Mouse (Mus musculus): ENCODE results near the gene Rsu1. TPM values are rescaled to one million over a fixed set of nuclear protein-coding genes. Genes with fewer than 3 reads are reported as not detected.

Rsu1 gene
- total RNA-seq, 1 experiment: 63.4 TPM

DNA sequence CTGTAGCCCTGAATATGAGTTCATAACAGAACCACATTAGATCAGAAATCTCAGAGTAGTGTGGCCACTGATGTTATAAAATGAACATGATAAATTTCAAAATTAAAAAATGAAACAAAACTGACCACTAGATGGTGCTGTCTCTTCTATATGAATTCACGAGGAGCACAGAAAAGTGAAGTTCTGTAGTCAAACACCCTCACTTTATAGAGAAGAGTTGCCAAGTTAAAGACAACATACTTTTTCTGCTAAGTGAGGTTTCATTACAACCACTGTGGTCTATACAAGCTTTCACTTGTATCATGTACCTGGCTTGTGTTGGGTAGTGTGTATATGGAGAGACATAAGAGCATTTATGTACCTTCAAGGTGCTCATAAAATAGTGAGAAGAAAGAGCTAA, 19.4 kb upstream of the Rsu1 start:
- no peak for DNase-seq (ENCODE audit: low read depth, low spot score)
- Histone ChIP-seq H3K4me3 (ENCODE audit: insufficient read depth in 1 of 2, low read depth in 1 of 2, low read length in 2 of 2, poor library complexity in 1 of 2, severe bottlenecking in 1 of 2) (no peak overlapping the region), H3K9me3 (ENCODE audit: control insufficient read depth, insufficient read depth, low read depth, low read length) (no peaks in the 10 kb centered on the region), H3K36me3 (ENCODE audit: control insufficient read depth, insufficient read depth, low read length, poor library complexity, severe bottlenecking) (no peaks in the 10 kb centered on the region), H3K27ac (ENCODE audit: insufficient read depth, low read depth, low read length, poor library complexity, severe bottlenecking) (no peak overlapping the region), H3K4me1 (ENCODE audit: control insufficient read depth in 2 of 2, insufficient read depth in 2 of 2, low read length in 2 of 2, poor library complexity in 1 of 2) (no peaks in the 10 kb centered on the region), H3K9ac (ENCODE audit: insufficient read depth, low read depth, low read length, poor library complexity, severe bottlenecking) (no peak overlapping the region)
- no peak for TF ChIP-seq MAFK (IDR thresholded peaks at IDR 0.05; ENCODE audit: insufficient read depth, low read depth, low read length)
- TF ChIP-seq HCFC1 (IDR thresholded peaks at IDR 0.05; ENCODE audit: borderline replicate concordance, insufficient read depth, low read length): no peak
- no peak for TF ChIP-seq CHD2 (IDR thresholded peaks at IDR 0.05; ENCODE audit: low read depth, low read length)
- no peak for TF ChIP-seq ZC3H11A (IDR thresholded peaks at IDR 0.05; ENCODE audit: borderline replicate concordance, low read depth, low read length)
- no peak for TF ChIP-seq ZNF384 (IDR thresholded peaks at IDR 0.05; ENCODE audit: low read depth, low read length)
- in situ Hi-C loops (cut with MboI; ENCODE audit: low sequenced_read_pairs in 2 of 2, unreplicated experiment in 2 of 2): loop anchor here (10.0 to 25.0 kb wide), 4 partner anchors 297 to 1422 kb away; no protein-coding TSS in a partner anchor

DNA sequence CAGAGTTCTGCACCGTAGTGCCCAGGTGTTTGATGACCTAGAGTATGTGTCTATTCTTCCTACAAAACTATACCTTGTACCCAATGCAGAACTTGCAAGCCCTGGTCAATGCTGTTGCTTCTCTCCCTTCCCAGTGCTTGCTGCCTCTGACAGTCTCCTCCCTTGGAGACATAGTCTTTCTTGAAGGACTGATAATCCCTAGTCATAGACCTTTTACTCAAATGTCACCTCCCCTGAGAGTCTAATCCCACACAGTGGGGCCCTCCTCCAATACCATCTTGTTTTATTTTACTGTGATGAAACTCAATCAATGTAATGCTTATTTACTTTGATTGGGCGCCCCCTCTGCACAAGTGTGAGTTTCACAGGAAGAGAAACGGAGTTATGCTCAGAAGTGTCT, 18.9 kb upstream of the Rsu1 start:
- no peaks in the 10 kb centered on the region for H3K9me3 ChIP-seq (ENCODE audit: control insufficient read depth, insufficient read depth, low read depth, low read length)
- H3K36me3 ChIP-seq (ENCODE audit: control insufficient read depth, insufficient read depth, low read length, poor library complexity, severe bottlenecking): no peaks in the 10 kb centered on the region
- no peak overlapping the region for H3K27ac ChIP-seq (ENCODE audit: insufficient read depth, low read depth, low read length, poor library complexity, severe bottlenecking)
- in situ Hi-C loops (cut with MboI; ENCODE audit: low sequenced_read_pairs in 2 of 2, unreplicated experiment in 2 of 2): loop anchor here (10.0 to 25.0 kb wide), 4 partner anchors 297 to 1422 kb away; no protein-coding TSS in a partner anchor
- no peak for TF ChIP-seq CHD2 (IDR thresholded peaks at IDR 0.05; ENCODE audit: low read depth, low read length)
- TF ChIP-seq ZC3H11A (IDR thresholded peaks at IDR 0.05; ENCODE audit: borderline replicate concordance, low read depth, low read length): no peak
- TF ChIP-seq ZNF384 (IDR thresholded peaks at IDR 0.05; ENCODE audit: low read depth, low read length): no peak
- TF ChIP-seq HCFC1 (IDR thresholded peaks at IDR 0.05; ENCODE audit: borderline replicate concordance, insufficient read depth, low read length): no peak
- TF ChIP-seq MAFK (IDR thresholded peaks at IDR 0.05; ENCODE audit: insufficient read depth, low read depth, low read length): no peak
- DNase-seq (ENCODE audit: low read depth, low spot score): no peak
- H3K4me3 ChIP-seq (ENCODE audit: insufficient read depth in 1 of 2, low read depth in 1 of 2, low read length in 2 of 2, poor library complexity in 1 of 2, severe bottlenecking in 1 of 2): no peak overlapping the region
- H3K9ac ChIP-seq (ENCODE audit: insufficient read depth, low read depth, low read length, poor library complexity, severe bottlenecking): no peak overlapping the region
- no peaks in the 10 kb centered on the region for H3K4me1 ChIP-seq (ENCODE audit: control insufficient read depth in 2 of 2, insufficient read depth in 2 of 2, low read length in 2 of 2, poor library complexity in 1 of 2)

DNA sequence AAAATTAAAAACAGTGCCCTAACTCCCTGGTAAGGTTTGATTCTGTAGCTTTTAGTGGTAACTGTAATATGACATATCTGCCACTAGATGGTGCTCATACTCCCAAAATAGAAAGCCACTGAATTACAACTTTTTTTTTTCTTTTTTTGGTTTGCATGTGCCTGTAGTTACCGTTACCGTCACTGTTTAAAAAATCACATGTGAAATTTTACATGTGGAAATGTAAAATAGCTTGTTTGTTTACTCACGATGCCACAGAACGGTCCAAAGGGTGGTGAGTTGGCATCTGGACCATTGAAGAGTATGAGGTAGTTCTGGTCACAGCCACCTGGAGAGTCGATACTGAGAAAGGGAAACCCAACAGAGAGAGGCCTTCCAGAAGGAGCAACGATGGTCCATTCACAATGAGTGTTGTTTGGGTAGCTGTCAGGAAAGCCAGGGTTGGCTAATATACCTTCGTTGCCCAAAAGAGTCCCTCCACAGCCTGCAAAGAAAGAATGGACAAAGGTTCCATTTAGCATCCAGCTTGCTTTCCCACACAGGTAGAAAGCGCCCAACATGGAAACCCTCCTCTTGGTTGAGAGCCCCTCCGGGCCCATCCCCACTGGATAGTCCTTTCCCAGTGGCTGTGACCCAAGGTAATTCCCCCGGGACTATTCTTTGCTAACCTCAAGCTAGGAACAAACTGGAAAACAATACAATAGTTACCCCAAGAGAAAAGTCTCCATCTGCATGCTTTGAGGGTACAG, 7.1 kb upstream of the Rsu1 start:
- no peak overlapping the region for H3K9ac ChIP-seq (ENCODE audit: insufficient read depth, low read depth, low read length, poor library complexity, severe bottlenecking)
- in situ Hi-C loops (cut with MboI; ENCODE audit: low sequenced_read_pairs in 2 of 2, unreplicated experiment in 2 of 2): loop anchor here (25.0 kb wide), 3 partner anchors 309 to 1434 kb away; no protein-coding TSS in a partner anchor
- no peaks in the 10 kb centered on the region for H3K36me3 ChIP-seq (ENCODE audit: control insufficient read depth, insufficient read depth, low read length, poor library complexity, severe bottlenecking)
- peak; percentile 95 for TF ChIP-seq ZNF384 (IDR thresholded peaks at IDR 0.05; ENCODE audit: low read depth, low read length)
- peak; percentile 63 for TF ChIP-seq ZC3H11A (IDR thresholded peaks at IDR 0.05; ENCODE audit: borderline replicate concordance, low read depth, low read length)
- TF ChIP-seq HCFC1 (IDR thresholded peaks at IDR 0.05; ENCODE audit: borderline replicate concordance, insufficient read depth, low read length): no peak
- TF ChIP-seq CHD2 (IDR thresholded peaks at IDR 0.05; ENCODE audit: low read depth, low read length): no peak
- TF ChIP-seq MAFK (IDR thresholded peaks at IDR 0.05; ENCODE audit: insufficient read depth, low read depth, low read length): no peak
- H3K27ac ChIP-seq (ENCODE audit: insufficient read depth, low read depth, low read length, poor library complexity, severe bottlenecking): no peak overlapping the region
- no peaks in the 10 kb centered on the region for H3K9me3 ChIP-seq (ENCODE audit: control insufficient read depth, insufficient read depth, low read depth, low read length)
- no peak for DNase-seq (ENCODE audit: low read depth, low spot score)
- no peak overlapping the region for H3K4me3 ChIP-seq (ENCODE audit: insufficient read depth in 1 of 2, low read depth in 1 of 2, low read length in 2 of 2, poor library complexity in 1 of 2, severe bottlenecking in 1 of 2)
- no peaks in the 10 kb centered on the region for H3K4me1 ChIP-seq (ENCODE audit: control insufficient read depth in 2 of 2, insufficient read depth in 2 of 2, low read length in 2 of 2, poor library complexity in 1 of 2)

DNA sequence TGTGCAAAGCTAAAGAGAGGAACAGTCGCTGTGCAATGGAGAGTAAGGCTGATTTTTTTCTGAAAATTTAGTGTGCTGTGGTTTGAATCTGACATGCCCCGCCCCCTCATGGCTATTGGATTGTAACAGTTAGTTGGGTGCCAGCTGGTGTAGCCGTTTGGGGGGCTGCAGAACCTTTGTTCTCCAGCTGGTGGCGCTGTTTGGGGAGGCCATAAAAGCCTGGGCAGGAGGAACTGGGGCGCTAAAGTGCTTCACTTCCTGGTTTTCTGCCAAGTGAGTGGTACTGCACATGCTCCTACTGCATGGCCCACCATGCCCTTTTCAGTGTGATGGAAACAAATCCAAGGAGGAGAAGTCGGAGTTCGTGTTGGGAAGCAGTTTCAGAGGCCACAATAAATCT, 4.7 kb upstream of the Rsu1 start:
- peak; percentile 51 for DNase-seq (ENCODE audit: low read depth, low spot score)
- H3K9ac ChIP-seq (ENCODE audit: insufficient read depth, low read depth, low read length, poor library complexity, severe bottlenecking): no peak overlapping the region
- no peaks in the 10 kb centered on the region for H3K36me3 ChIP-seq (ENCODE audit: control insufficient read depth, insufficient read depth, low read length, poor library complexity, severe bottlenecking)
- no peaks in the 10 kb centered on the region for H3K9me3 ChIP-seq (ENCODE audit: control insufficient read depth, insufficient read depth, low read depth, low read length)
- no peaks in the 10 kb centered on the region for H3K4me1 ChIP-seq (ENCODE audit: control insufficient read depth in 2 of 2, insufficient read depth in 2 of 2, low read length in 2 of 2, poor library complexity in 1 of 2)
- H3K4me3 ChIP-seq (ENCODE audit: insufficient read depth in 1 of 2, low read depth in 1 of 2, low read length in 2 of 2, poor library complexity in 1 of 2, severe bottlenecking in 1 of 2): peak overlapping the region in 1 of 2 experiments; percentile 49; a peak in 2 of 4 replicates
- in situ Hi-C loops (cut with MboI; ENCODE audit: low sequenced_read_pairs in 2 of 2, unreplicated experiment in 2 of 2): loop anchor here (25.0 kb wide), 3 partner anchors 311 to 1436 kb away; no protein-coding TSS in a partner anchor
- H3K27ac ChIP-seq (ENCODE audit: insufficient read depth, low read depth, low read length, poor library complexity, severe bottlenecking): no peak overlapping the region
- TF ChIP-seq ZNF384 (IDR thresholded peaks at IDR 0.05; ENCODE audit: low read depth, low read length): no peak
- no peak for TF ChIP-seq ZC3H11A (IDR thresholded peaks at IDR 0.05; ENCODE audit: borderline replicate concordance, low read depth, low read length)
- TF ChIP-seq MAFK (IDR thresholded peaks at IDR 0.05; ENCODE audit: insufficient read depth, low read depth, low read length): no peak
- TF ChIP-seq HCFC1 (IDR thresholded peaks at IDR 0.05; ENCODE audit: borderline replicate concordance, insufficient read depth, low read length): 0 out of 2 replicates have a peak, but pooled peaks have one; percentile 54
- TF ChIP-seq CHD2 (IDR thresholded peaks at IDR 0.05; ENCODE audit: low read depth, low read length): no peak
